Mouse (Mus musculus) lung, postnatal 0 days (tissue): Measurements from ENCODE around the gene Serpina5. TPM values are rescaled to one million over a fixed set of nuclear protein-coding genes. Genes with fewer than 3 reads are reported as not detected.

Source experiments
- ATAC-seq: fragments of 200-750 bp; cut with Nextera tagmentation; 2 replicates; pipeline ENCODE4 v1.8.0; 2017; ENCODE audit warnings: moderate library complexity
- DNase-seq: peaks from one replicate; pipeline ENCODE4 v3.0.0-alpha.2; 2016; ENCODE audit warnings: low spot score
- H3K27ac ChIP-seq: fragments of 300-500 bp; sonication (generic); 2 replicates; pipeline ENCODE4 v1.5.1; 2014; ENCODE audit warnings: antibody characterized with exemption, mild to moderate bottlenecking, low read length, mixed read lengths
- H3K27me3 ChIP-seq: fragments of 300-500 bp; sonication (generic); replicated peaks from 2 replicates; pipeline ENCODE4 v1.6.1; 2014; ENCODE audit warnings: low read length, mixed read lengths; ENCODE audit not compliant: insufficient read depth
- H3K36me3 ChIP-seq: fragments of 300-500 bp; sonication (generic); 2 replicates; pipeline ENCODE4 v1.6.1; 2014; ENCODE audit warnings: low read length, mixed read lengths; ENCODE audit not compliant: insufficient read depth
- H3K4me1 ChIP-seq: fragments of 300-500 bp; sonication (generic); 2 replicates; pipeline ENCODE4 v1.6.1; 2014; ENCODE audit warnings: antibody characterized with exemption, low read depth, low read length, mixed read lengths; ENCODE audit not compliant: insufficient read depth
- H3K4me2 ChIP-seq: fragments of 300-500 bp; sonication (generic); replicated peaks from 2 replicates; pipeline ENCODE4 v1.6.1; 2014; ENCODE audit warnings: low read depth, mild to moderate bottlenecking, low read length, moderate library complexity, mixed read lengths
- H3K4me3 ChIP-seq: fragments of 300-500 bp; sonication (generic); 2 replicates; pipeline ENCODE4 v1.5.1; 2014; ENCODE audit warnings: low read depth, low read length
- H3K9ac ChIP-seq: fragments of 300-500 bp; sonication (generic); replicated peaks from 2 replicates; pipeline ENCODE4 v1.6.1; 2014; ENCODE audit warnings: low read depth, mild to moderate bottlenecking
- H3K9me3 ChIP-seq: fragments of 300-500 bp; sonication (generic); 2 replicates; pipeline ENCODE4 v1.6.1; 2016; ENCODE audit warnings: low read length, mixed read lengths
- CTCF ChIP-seq: IDR thresholded peaks from 2 replicates; pipeline ENCODE4 v1.5.1; 2016; ENCODE audit warnings: antibody characterized with exemption, mild to moderate bottlenecking
- EP300 ChIP-seq: IDR thresholded peaks from 2 replicates; pipeline ENCODE4 v1.6.1; 2016; ENCODE audit warnings: antibody characterized with exemption, mild to moderate bottlenecking, control low read depth
- WGBS: fragments of 180-500 bp; shearing (Covaris S2); extraction: QIAGEN DNeasy Blood & Tissue Kit; methylation state at CpG from one replicate; pipeline ENCODE4 v1.1.7; 2014; 5-methylcytosine and 5-hydroxymethylcytosine counted together
- polyA plus RNA-seq: library from polyadenylated mRNA; unstranded; fragments of >200 nt; fragmentation: Nextera tagmentation; extraction: Ambion mirVana; gene quantifications from 2 replicates; pipeline ENCODE4 v1.2.1, GENCODE M21; 2015

Gene Serpina5
- polyA plus RNA-seq, result not detected in 2 replicates

DNA sequence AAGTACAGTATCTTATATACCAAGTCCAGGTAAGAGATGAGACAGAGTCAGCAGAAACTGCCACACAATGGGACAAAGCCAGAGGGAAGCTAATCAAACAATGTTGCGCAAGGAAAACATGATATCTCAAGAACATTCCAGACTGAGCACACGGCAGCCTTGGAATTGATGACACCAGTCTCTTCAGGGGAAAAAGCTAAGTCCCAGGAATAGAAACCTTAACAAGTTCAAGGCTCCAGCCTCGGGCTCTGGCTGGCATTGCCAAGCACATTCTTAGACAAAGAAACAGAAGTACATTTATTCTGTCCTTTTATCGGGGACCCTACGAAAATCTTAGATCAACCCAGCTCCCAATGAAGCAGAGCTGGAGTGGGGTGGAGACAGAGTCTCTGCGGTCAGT, at the start of gene Serpina5:
Gene Serpina5 (plus strand): TSS at position 346 of the 400 bp plus-strand sequence.
- Histone ChIP-seq H3K9me3 (no peaks in the 10 kb centered on the region), H3K4me3 (no peak within 1 kb of the TSS), H3K9ac (no peak within 1 kb of the TSS), H3K27me3 (no peaks in the 10 kb centered on the region), H3K4me2 (no peak within 1 kb of the TSS), H3K27ac (no peak within 1 kb of the TSS), H3K4me1 (no peaks in the 10 kb centered on the region), H3K36me3 (no peaks in the 10 kb centered on the region)
- no peak for TF ChIP-seq EP300
- TF ChIP-seq CTCF, result no peak
- WGBS, result 72% methylated on average over 6 of the region's 6 CpGs
- DNase-seq, result no peak
- ATAC-seq, result no peak

DNA sequence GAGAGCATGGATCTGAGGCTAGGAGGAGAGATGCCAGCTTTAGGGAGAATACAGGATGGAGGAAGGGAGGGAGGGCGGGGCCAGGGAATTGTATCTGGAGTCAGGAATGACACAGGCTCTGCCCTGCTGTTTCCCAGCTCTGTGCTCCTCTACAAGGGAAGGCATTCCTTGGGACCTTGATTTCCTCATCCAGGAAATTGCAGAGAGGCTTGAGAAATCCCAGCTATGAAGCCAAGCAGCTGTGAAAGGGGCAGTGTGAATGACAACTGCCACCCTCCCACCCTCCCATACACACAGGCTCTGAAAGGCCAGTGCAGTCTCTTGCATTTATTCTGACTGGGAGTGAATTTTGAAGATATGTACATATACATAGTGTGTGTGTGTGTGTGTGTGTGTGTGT, 46.9 kb upstream of the Serpina5 start:
- DNase-seq (peak; percentile 88), ATAC-seq (peak; percentile 85)
- no peak overlapping the region for H3K4me3 ChIP-seq
- no peaks in the 10 kb centered on the region for H3K4me1 ChIP-seq
- H3K27ac ChIP-seq, result no peak overlapping the region
- H3K9ac ChIP-seq, result no peak overlapping the region
- 62% methylated on average over 1 of the region's 1 CpGs for WGBS
- H3K36me3 ChIP-seq, result no peaks in the 10 kb centered on the region
- no peaks in the 10 kb centered on the region for H3K27me3 ChIP-seq
- no peak overlapping the region for H3K4me2 ChIP-seq
- TF ChIP-seq CTCF (no peak), EP300 (no peak)
- H3K9me3 ChIP-seq, result no peaks in the 10 kb centered on the region

DNA sequence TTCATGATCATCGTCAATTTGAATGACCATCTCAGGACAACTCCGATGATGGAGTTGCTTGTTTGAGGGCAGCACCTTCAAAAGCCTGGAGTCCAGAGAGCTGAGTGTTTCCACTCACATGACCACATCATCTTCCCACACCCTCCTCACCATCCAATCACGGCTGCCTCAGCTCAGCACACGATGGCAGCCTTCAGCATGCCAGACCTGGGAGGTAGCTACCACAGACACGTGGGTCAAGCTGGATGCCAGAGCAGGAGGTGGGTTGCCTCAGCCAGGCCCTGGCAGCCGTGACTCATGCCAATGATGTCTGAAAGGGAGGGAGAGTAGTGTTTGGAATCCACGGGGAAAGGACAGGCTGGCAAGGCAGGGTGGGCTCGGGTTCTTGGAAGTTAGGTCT, 45.2 kb upstream of the Serpina5 start:
- Histone ChIP-seq H3K27ac (no peak overlapping the region), H3K36me3 (no peaks in the 10 kb centered on the region), H3K9ac (no peak overlapping the region), H3K4me1 (no peaks in the 10 kb centered on the region), H3K9me3 (no peaks in the 10 kb centered on the region), H3K27me3 (no peaks in the 10 kb centered on the region), H3K4me2 (no peak overlapping the region), H3K4me3 (no peak overlapping the region)
- no peak for DNase-seq
- 0 out of 2 replicates have a peak, but pooled peaks have one; percentile 18 for ATAC-seq
- TF ChIP-seq EP300, result no peak
- TF ChIP-seq CTCF, result no peak
- 67% methylated on average over 8 of the region's 8 CpGs for WGBS

DNA sequence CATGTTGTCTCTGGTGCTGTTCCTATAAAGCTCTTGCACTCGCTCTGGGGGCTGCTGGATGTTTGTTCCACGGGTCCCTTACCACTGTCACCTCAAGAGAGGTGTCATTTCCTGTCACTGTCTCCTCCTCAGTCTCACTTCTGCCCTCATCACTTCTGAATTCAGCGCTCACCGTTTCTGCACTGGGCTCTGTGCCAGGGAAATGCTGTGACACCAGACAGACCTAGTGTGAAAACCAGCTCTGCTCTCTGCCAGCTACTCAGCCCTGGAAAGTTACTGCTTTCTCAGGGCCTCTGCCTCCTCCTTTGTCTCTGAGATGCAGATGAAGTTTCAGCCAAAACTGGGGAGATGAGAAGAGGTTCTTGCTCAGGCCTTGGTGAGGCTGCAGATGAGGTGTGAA, 43.9 kb upstream of the Serpina5 start:
- H3K36me3 ChIP-seq, result no peaks in the 10 kb centered on the region
- no peaks in the 10 kb centered on the region for H3K27me3 ChIP-seq
- H3K4me2 ChIP-seq, result no peak overlapping the region
- H3K9me3 ChIP-seq, result no peaks in the 10 kb centered on the region
- TF ChIP-seq CTCF (no peak), EP300 (no peak)
- DNase-seq (no peak), ATAC-seq (no peak)
- no peak overlapping the region for H3K9ac ChIP-seq
- no peaks in the 10 kb centered on the region for H3K4me1 ChIP-seq
- no peak overlapping the region for H3K4me3 ChIP-seq
- H3K27ac ChIP-seq, result no peak overlapping the region
- WGBS, result 22% methylated on average over 4 of the region's 4 CpGs

DNA sequence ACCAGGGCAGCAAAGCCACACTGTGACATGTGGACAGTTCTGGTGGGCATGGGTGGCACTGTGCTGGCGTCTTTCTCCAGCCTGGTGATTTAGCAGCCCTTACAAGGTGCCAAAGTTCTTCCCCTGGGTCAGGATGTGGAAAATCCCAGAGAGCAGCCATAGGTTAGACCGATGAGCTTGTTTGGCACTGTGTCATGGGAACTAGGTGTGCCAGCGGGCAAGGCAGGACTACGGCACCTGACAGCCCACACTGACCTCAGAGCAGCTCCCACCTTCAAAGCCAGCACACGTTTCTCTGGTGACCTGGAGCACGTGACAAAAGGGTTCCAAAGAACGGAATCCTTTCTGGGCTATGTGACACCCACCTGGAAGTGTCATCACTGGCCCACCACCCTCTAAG, 43.4 kb upstream of the Serpina5 start:
- Histone ChIP-seq H3K9me3 (no peaks in the 10 kb centered on the region), H3K27ac (no peak overlapping the region), H3K4me2 (no peak overlapping the region), H3K4me3 (no peak overlapping the region), H3K4me1 (no peaks in the 10 kb centered on the region), H3K36me3 (no peaks in the 10 kb centered on the region), H3K27me3 (no peaks in the 10 kb centered on the region), H3K9ac (no peak overlapping the region)
- no peak for TF ChIP-seq CTCF
- no peak for TF ChIP-seq EP300
- WGBS, result 71% methylated on average over 7 of the region's 7 CpGs
- no peak for ATAC-seq
- DNase-seq, result no peak

DNA sequence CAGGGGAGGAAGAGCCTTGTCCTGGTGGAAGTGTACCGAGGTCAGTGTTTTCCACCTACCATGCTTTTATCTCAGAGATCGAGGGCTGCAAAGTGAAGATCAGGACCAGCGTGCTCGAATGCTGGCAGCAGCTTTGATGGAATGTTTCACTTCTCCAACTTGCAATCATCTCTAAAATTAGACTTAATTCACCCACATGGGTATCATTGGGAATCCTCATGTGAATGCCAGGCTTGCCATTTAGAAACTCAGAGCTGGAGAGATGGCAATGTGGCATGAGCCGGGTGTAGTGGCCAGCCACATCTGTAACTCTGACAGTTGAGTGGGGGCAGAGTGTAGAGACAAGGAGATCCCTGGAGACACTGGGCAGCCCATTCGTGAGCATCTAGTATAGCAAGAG, 40.8 kb upstream of the Serpina5 start:
- 70% methylated on average over 6 of the region's 6 CpGs for WGBS
- no peaks in the 10 kb centered on the region for H3K36me3 ChIP-seq
- no peak overlapping the region for H3K9ac ChIP-seq
- H3K4me2 ChIP-seq, result no peak overlapping the region
- TF ChIP-seq EP300, result no peak
- no peak for TF ChIP-seq CTCF
- DNase-seq (no peak), ATAC-seq (no peak)
- no peaks in the 10 kb centered on the region for H3K4me1 ChIP-seq
- H3K9me3 ChIP-seq, result no peaks in the 10 kb centered on the region
- no peak overlapping the region for H3K4me3 ChIP-seq
- no peak overlapping the region for H3K27ac ChIP-seq
- no peaks in the 10 kb centered on the region for H3K27me3 ChIP-seq

DNA sequence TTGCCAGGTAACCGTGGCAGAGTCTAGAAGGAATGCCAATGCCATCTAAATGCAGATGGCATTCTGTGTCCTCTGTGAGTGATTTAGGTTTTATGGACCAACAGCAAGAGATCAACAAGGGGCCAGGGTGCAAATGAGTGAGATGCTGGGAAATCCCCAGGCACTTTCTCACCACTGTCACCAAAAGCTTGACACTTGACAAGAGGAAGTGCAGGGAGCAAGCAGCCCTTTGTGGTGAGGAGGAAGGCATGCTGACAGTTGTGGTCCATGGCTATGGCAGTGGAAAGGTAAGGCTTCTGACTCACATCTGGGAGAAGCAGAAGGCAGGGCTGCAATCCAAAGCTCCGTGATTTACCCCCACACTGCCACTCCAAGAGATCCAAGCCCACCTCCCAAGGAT, 39.1 kb upstream of the Serpina5 start:
- no peaks in the 10 kb centered on the region for H3K9me3 ChIP-seq
- no peaks in the 10 kb centered on the region for H3K4me1 ChIP-seq
- ATAC-seq, result no peak

More for the DNA sequence above, 39.1 kb upstream of the Serpina5 start:
- Histone ChIP-seq H3K9ac (no peak overlapping the region), H3K4me2 (no peak overlapping the region), H3K27me3 (no peaks in the 10 kb centered on the region), H3K4me3 (no peak overlapping the region), H3K27ac (no peak overlapping the region), H3K36me3 (no peaks in the 10 kb centered on the region)
- 45% methylated on average over 2 of the region's 2 CpGs for WGBS
- DNase-seq, result no peak
- no peak for TF ChIP-seq CTCF
- TF ChIP-seq EP300, result no peak
